ENCODE assay signal across 17 mouse cellular contexts in the genomic region with DNA sequence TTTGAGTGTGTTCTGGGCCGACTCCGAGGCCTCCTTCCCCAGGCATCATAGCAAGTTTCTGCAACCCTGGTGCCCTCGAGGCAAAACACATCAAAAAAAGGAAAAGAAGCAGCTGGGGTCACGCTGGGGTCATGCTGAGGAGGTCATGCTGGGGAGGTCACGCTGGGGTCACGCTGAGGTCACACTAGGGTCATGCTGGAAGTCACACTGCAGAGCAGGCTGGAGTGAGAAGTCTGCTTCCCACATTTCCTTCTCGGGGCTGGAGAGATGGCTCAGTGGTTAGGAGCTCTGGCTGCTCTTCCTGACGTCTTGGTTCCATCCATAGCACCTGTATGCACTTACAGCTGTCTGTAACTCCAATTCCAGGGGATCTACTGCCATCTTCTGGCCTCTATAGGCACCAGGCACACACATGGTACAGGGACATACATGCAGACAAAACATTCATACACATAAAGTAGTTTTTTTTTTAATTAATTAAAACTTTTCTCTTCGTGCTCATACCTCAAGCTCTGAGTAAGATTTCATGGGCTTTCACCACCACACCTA. TPM values are rescaled to one million over a fixed set of nuclear protein-coding genes. Genes with fewer than 3 reads are reported as not detected.
A peak's percentile ranks its signal among the peaks of the same experiment; 100 is the strongest.
DNase-seq lines count a peak whose midpoint lies in the region; ATAC-seq and TF ChIP-seq lines count a peak whose summit lies in the region.
"Had no signal": no experiment of that assay in that cellular context is flagged by ENCODE, and none has a peak within 500 bp of the region (broad histone marks: within the 10 kb centered on the region; RNA-seq: fewer than 3 reads in every experiment).

No protein-coding gene starts in this region.

- H3K27ac ChIP-seq in heart, adult 2 months = no peak overlapping the region
- H3K27ac ChIP-seq in liver, postnatal 0 days (ENCODE audit: low read depth) = no peak overlapping the region
- no peak overlapping the region for H3K27ac ChIP-seq in liver, embryonic 11.5 days (ENCODE audit: low read depth, low read length)
- H3K27ac ChIP-seq in cortical plate, adult 2 months (ENCODE audit: insufficient read depth, low read length) = no peak overlapping the region
- H3K27ac ChIP-seq: forebrain, embryonic 10.5 days; hindbrain, embryonic 13.5 days; limb, embryonic 15.5 days; midbrain, embryonic 10.5 days had no signal

- no peak overlapping the region for H3K4me3 ChIP-seq in heart, adult 2 months
- no peak overlapping the region for H3K4me3 ChIP-seq in liver, postnatal 0 days (ENCODE audit: low read depth, low read length)
- H3K4me3 ChIP-seq in liver, embryonic 11.5 days (ENCODE audit: low read depth, low read length) = no peak overlapping the region
- H3K4me3 ChIP-seq in E14TG2a.4 (replicated peaks; ENCODE audit: low read length) = no peak overlapping the region
- H3K4me3 ChIP-seq in cortical plate, adult 2 months (ENCODE audit: insufficient read depth, low read length) = no peak overlapping the region
- H3K4me3 ChIP-seq: forebrain, embryonic 10.5 days; hindbrain, embryonic 13.5 days; limb, embryonic 15.5 days; midbrain, embryonic 10.5 days had no signal

- peak; percentile 32 for TF ChIP-seq CTCF in heart, adult 2 months (IDR thresholded peaks at IDR 0.05)
- peak; percentile 21; the same call in 1 of the 2 replicates for TF ChIP-seq CTCF in liver, postnatal 0 days (IDR thresholded peaks at IDR 0.05; ENCODE audit: low read depth)
- peak; percentile 32 for TF ChIP-seq CTCF in E14TG2a.4 (conservative IDR thresholded peaks at IDR 0.05; ENCODE audit: low read length)
- 0 out of 2 replicates have a peak, but pooled peaks have one; percentile 4 for TF ChIP-seq CTCF in cortical plate, adult 2 months (IDR thresholded peaks at IDR 0.05; ENCODE audit: extremely low read depth, insufficient read depth, low read length)

- no peaks in the 10 kb centered on the region for H3K36me3 ChIP-seq in heart, adult 2 months (ENCODE audit: control insufficient read depth, insufficient read depth, low read length)
- no peaks in the 10 kb centered on the region for H3K36me3 ChIP-seq in liver, postnatal 0 days (replicated peaks; ENCODE audit: insufficient read depth, low read length)
- no peaks in the 10 kb centered on the region for H3K36me3 ChIP-seq in liver, embryonic 11.5 days (ENCODE audit: control insufficient read depth, insufficient read depth, low read length)
- no peaks in the 10 kb centered on the region for H3K36me3 ChIP-seq in E14TG2a.4 (ENCODE audit: insufficient read depth, low read length)
- H3K36me3 ChIP-seq: forebrain, embryonic 10.5 days; hindbrain, embryonic 13.5 days; limb, embryonic 15.5 days; midbrain, embryonic 10.5 days had no signal

- H3K9ac ChIP-seq in heart, adult 2 months (ENCODE audit: low read depth, low read length) = no peak overlapping the region
- no peak overlapping the region for H3K9ac ChIP-seq in liver, postnatal 0 days (replicated peaks)
- no peak overlapping the region for H3K9ac ChIP-seq in liver, embryonic 11.5 days (ENCODE audit: low read depth, low read length)
- H3K9ac ChIP-seq: hindbrain, embryonic 13.5 days; limb, embryonic 15.5 days had no signal

- no peak for ATAC-seq in liver, postnatal 0 days
- no peak for ATAC-seq in liver, embryonic 11.5 days (replicated peaks; ENCODE audit: low FRiP score)
- ATAC-seq: Patski had no signal

- 78% methylated on average over 9 of the region's 9 CpGs for WGBS in heart, adult 2 months
- WGBS in liver, postnatal 0 days (ENCODE audit: insufficient replicate concordance) = 70% methylated on average over 9 of the region's 9 CpGs
- WGBS in liver, embryonic 11.5 days = 72% methylated on average over 9 of the region's 9 CpGs

- H3K79me2 ChIP-seq in heart, adult 2 months (replicated peaks; ENCODE audit: control insufficient read depth, insufficient read depth, low read length) = no peaks in the 10 kb centered on the region

- intact Hi-C loops in heart, adult 2 months (cut with DNase I) = no loop called here
- intact Hi-C loops in heart, postnatal 25 days (cut with DNase I) = loop anchor here (5.0 kb wide), 1 partner anchor 35 kb away; the partner anchor contains the start of gene Dnajc11

- no peak for TF ChIP-seq POLR2A in heart, adult 2 months (IDR thresholded peaks at IDR 0.05; ENCODE audit: insufficient read depth, low read depth, low read length)
- TF ChIP-seq POLR2A in cortical plate, adult 2 months (IDR thresholded peaks at IDR 0.05; ENCODE audit: extremely low read depth, insufficient read depth, low read length) = no peak

- no peak overlapping the region for H3K4me2 ChIP-seq in liver, postnatal 0 days (ENCODE audit: low read depth, low read length)
- no peak overlapping the region for H3K4me2 ChIP-seq in liver, embryonic 11.5 days
- H3K4me2 ChIP-seq: hindbrain, embryonic 13.5 days; limb, embryonic 15.5 days had no signal

- no peak for DNase-seq in heart, adult 2 months
- DNase-seq in heart, postnatal 25 days (ENCODE audit: low spot score) = no peak
- DNase-seq in liver, postnatal 0 days = no peak
- DNase-seq in liver, embryonic 11.5 days (ENCODE audit: low spot score) = no peak
- no peak for DNase-seq in testis, postnatal 14 days (ENCODE audit: low spot score)
- DNase-seq: cerebellum, adult 9-11 months; gastrocnemius, postnatal 25 days; kidney, adult 11 months; kidney, postnatal 36 days; lung, postnatal 10 days had no signal

- no peaks in the 10 kb centered on the region for H3K9me3 ChIP-seq in liver, postnatal 0 days (ENCODE audit: low read length)
- H3K9me3 ChIP-seq in liver, embryonic 11.5 days (ENCODE audit: control insufficient read depth, low read length) = peaks cover 3% of the 10 kb centered on the region; the same call in 1 of the 2 replicates
- H3K9me3 ChIP-seq in E14TG2a.4 (ENCODE audit: low read length) = 0 out of 2 replicates have a peak, but pooled peaks cover 4% of the 10 kb centered on the region
- H3K9me3 ChIP-seq: limb, embryonic 15.5 days had no signal

- peaks cover 8% of the 10 kb centered on the region for H3K4me1 ChIP-seq in heart, adult 2 months (ENCODE audit: control insufficient read depth, insufficient read depth, low read length)
- no peaks in the 10 kb centered on the region for H3K4me1 ChIP-seq in liver, postnatal 0 days (ENCODE audit: insufficient read depth)
- no peaks in the 10 kb centered on the region for H3K4me1 ChIP-seq in liver, embryonic 11.5 days (replicated peaks; ENCODE audit: control insufficient read depth, insufficient read depth, low read length)
- peaks cover 45% of the 10 kb centered on the region for H3K4me1 ChIP-seq in E14TG2a.4 (replicated peaks; ENCODE audit: low read depth, low read length)
- no peaks in the 10 kb centered on the region for H3K4me1 ChIP-seq in cortical plate, adult 2 months (ENCODE audit: control insufficient read depth, insufficient read depth, low read length)
- H3K4me1 ChIP-seq: forebrain, embryonic 10.5 days; limb, embryonic 15.5 days had no signal

- TF ChIP-seq EP300 in heart, adult 2 months (IDR thresholded peaks at IDR 0.05; ENCODE audit: insufficient read depth, low read depth, low read length) = no peak
- TF ChIP-seq EP300 in liver, postnatal 0 days (IDR thresholded peaks at IDR 0.05; ENCODE audit: low read depth) = no peak

- H3K27me3 ChIP-seq in heart, adult 2 months (ENCODE audit: control insufficient read depth, insufficient read depth, low read length) = no peaks in the 10 kb centered on the region
- H3K27me3 ChIP-seq in liver, postnatal 0 days (ENCODE audit: insufficient read depth, low read length) = no peaks in the 10 kb centered on the region
- H3K27me3 ChIP-seq in liver, embryonic 11.5 days (replicated peaks; ENCODE audit: control insufficient read depth, insufficient read depth, low read length) = no peaks in the 10 kb centered on the region
- H3K27me3 ChIP-seq in E14TG2a.4 (ENCODE audit: insufficient read depth, low read length) = peaks cover 3% of the 10 kb centered on the region; the same call in 1 of the 2 replicates
- H3K27me3 ChIP-seq: limb, embryonic 15.5 days had no signal

RNA-seq across cellular contexts. Expression of gene Camta1, which starts 35.5 kb away (rescaled TPM):
- 100 to 1,000 TPM; 208 to 234 TPM for total RNA-seq in heart, adult 2 months (2021)
- 39.4 and 75.3 TPM in 2 replicates for polyA plus RNA-seq in heart, adult 2 months (2012; rRNA removed)
- 100 to 1,000 TPM; 234 to 244 TPM for total RNA-seq in heart, postnatal 25 days (2021)
- 47.9 and 48.3 TPM in 2 replicates for polyA plus RNA-seq in liver, postnatal 0 days (2015; fragmentation: Nextera tagmentation; extraction: Ambion mirVana)
- 72.5 and 93.9 TPM in 2 replicates for polyA plus RNA-seq in liver, embryonic 11.5 days (2014; fragmentation: Nextera tagmentation; extraction: Ambion mirVana)
- 111 and 112 TPM in 2 replicates for polyA plus RNA-seq in cortical plate, adult 2 months (2012; rRNA removed)

RNA-seq across cellular contexts. Expression of gene Dnajc11, which starts 36.3 kb away (rescaled TPM):
- total RNA-seq in heart, adult 2 months (2021) = 10 to 100 TPM; 71.0 to 84.3 TPM
- 55.9 and 66.9 TPM in 2 replicates for polyA plus RNA-seq in heart, adult 2 months (2012; rRNA removed)
- total RNA-seq in heart, postnatal 25 days (2021) = 10 to 100 TPM; 82.3 to 96.4 TPM
- 28.8 and 29.2 TPM in 2 replicates for polyA plus RNA-seq in liver, postnatal 0 days (2015; fragmentation: Nextera tagmentation; extraction: Ambion mirVana)
- 101 and 102 TPM in 2 replicates for polyA plus RNA-seq in liver, embryonic 11.5 days (2014; fragmentation: Nextera tagmentation; extraction: Ambion mirVana)
- 58.5 and 64.9 TPM in 2 replicates for polyA plus RNA-seq in cortical plate, adult 2 months (2012; rRNA removed)
